Mouse (Mus musculus) embryonic fibroblast, embryonic 13.5 days (primary cell): ENCODE measurements around the gene Olfr66.

ENCODE experiments used
- CTCF ChIP-seq: IDR thresholded peaks from 2 replicates; pipeline ENCODE4 v1.5.1; 2011; ENCODE audit warnings: mild to moderate bottlenecking, control low read depth, low read length, moderate library complexity, borderline replicate concordance; ENCODE audit not compliant: insufficient read depth
- POLR2A ChIP-seq: IDR thresholded peaks from 2 replicates; pipeline ENCODE4 v1.6.1; 2011; ENCODE audit warnings: low read depth, mild to moderate bottlenecking, control low read depth, low read length, moderate library complexity

- TF ChIP-seq POLR2A (no peak), CTCF (no peak)
Observed at GRCm38 (mm10) chr7:103860855-103861254, 25.2 kb downstream of the Olfr66 start.
